Mouse (Mus musculus) myocyte (in vitro differentiated cells): ENCODE measurements at regions not wholly inside any gene's neighbourhood (a gene's known extent, or its start where the extent isn't known, plus 50 kb on each side); places are given as distances from the start of the nearest gene placed in this dataset.
A peak's percentile ranks its signal among the peaks of the same experiment; 100 is the strongest.

ENCODE experiments used
- H3K27me3 ChIP-seq: one replicate; pipeline ENCODE4 v1.6.1; 2011; ENCODE audit not compliant: control insufficient read depth, insufficient read depth, insufficient read length
- H3K36me3 ChIP-seq: one replicate; pipeline ENCODE4 v1.6.1; 2011; ENCODE audit not compliant: control insufficient read depth, insufficient read depth
- H3K4me2 ChIP-seq: one replicate; pipeline ENCODE4 v1.6.1; 2011; ENCODE audit warnings: low read depth, control low read depth
- H3K4me3 ChIP-seq: one replicate; pipeline ENCODE4 v1.5.1; 2011; ENCODE audit warnings: mild to moderate bottlenecking, control low read depth, moderate library complexity
- H3K79me2 ChIP-seq: one replicate; pipeline ENCODE4 v1.6.1; 2011; ENCODE audit not compliant: control insufficient read depth, insufficient read depth
- H3ac ChIP-seq: one replicate; pipeline ENCODE4 v1.6.1; 2011; ENCODE audit not compliant: control insufficient read depth, insufficient read length
- CEBPB ChIP-seq: IDR thresholded peaks from 2 replicates; pipeline ENCODE4 v1.6.1; 2011; ENCODE audit warnings: mild to moderate bottlenecking, moderate library complexity; ENCODE audit not compliant: poor library complexity, insufficient read depth, severe bottlenecking
- E2F4 ChIP-seq: IDR thresholded peaks from one replicate; pipeline ENCODE4 v1.6.1; 2011; ENCODE audit warnings: mild to moderate bottlenecking, control low read depth, moderate library complexity; ENCODE audit not compliant: insufficient read depth
- MAX ChIP-seq: IDR thresholded peaks from one replicate; pipeline ENCODE4 v1.6.1; 2011; ENCODE audit warnings: low read depth, mild to moderate bottlenecking, control low read depth
- MYOD1 ChIP-seq, 3 experiments: IDR thresholded peaks; one replicate each; pipeline ENCODE4 v1.6.1; 2011; ENCODE audit warnings: control low read depth in 2 of 3, low read depth in 2 of 3, mild to moderate bottlenecking in 2 of 3, moderate library complexity in 1 of 3; ENCODE audit not compliant: insufficient read length in 2 of 3, control insufficient read depth in 1 of 3
- MYOG ChIP-seq, 3 experiments: IDR thresholded peaks; one replicate each; pipeline ENCODE4 v1.6.1; 2011; ENCODE audit warnings: control low read depth in 2 of 3, low read depth in 2 of 3, mild to moderate bottlenecking in 2 of 3; ENCODE audit not compliant: insufficient read length in 2 of 3, control insufficient read depth in 1 of 3, insufficient read depth in 1 of 3
- POLR2A ChIP-seq: IDR thresholded peaks from one replicate; pipeline ENCODE4 v1.6.1; 2011; ENCODE audit warnings: low read depth, mild to moderate bottlenecking, control low read depth, moderate library complexity; ENCODE audit not compliant: insufficient read length
- POLR2AphosphoS2 ChIP-seq: IDR thresholded peaks from one replicate; pipeline ENCODE4 v1.6.1; 2011; ENCODE audit warnings: low read depth, control low read depth; ENCODE audit not compliant: insufficient read length
- REST ChIP-seq: IDR thresholded peaks from one replicate; pipeline ENCODE4 v1.6.1; 2011; ENCODE audit warnings: mild to moderate bottlenecking, control low read depth, moderate library complexity; ENCODE audit not compliant: insufficient read depth, insufficient read length
- SRF ChIP-seq: IDR thresholded peaks from one replicate; pipeline ENCODE4 v1.6.1; 2011; ENCODE audit warnings: low read depth; ENCODE audit not compliant: control insufficient read depth, insufficient read length
- TCF12 ChIP-seq: IDR thresholded peaks from one replicate; pipeline ENCODE4 v1.6.1; 2011; ENCODE audit warnings: mild to moderate bottlenecking, control low read depth; ENCODE audit not compliant: poor library complexity, insufficient read depth, severe bottlenecking
- TCF3 ChIP-seq: IDR thresholded peaks from one replicate; pipeline ENCODE4 v1.6.1; 2011; ENCODE audit warnings: low read depth, control low read depth; ENCODE audit not compliant: insufficient read length
- USF1 ChIP-seq: IDR thresholded peaks from one replicate; pipeline ENCODE4 v1.6.1; 2011; ENCODE audit warnings: low read depth, mild to moderate bottlenecking, control low read depth, moderate library complexity

- Histone ChIP-seq H3K27me3 (no peaks in the 10 kb centered on the region), H3K79me2 (no peaks in the 10 kb centered on the region), H3K4me2 (no peak overlapping the region), H3K36me3 (no peaks in the 10 kb centered on the region), H3K4me3 (no peak overlapping the region), H3ac (no peak overlapping the region)
- TF ChIP-seq E2F4, result no peak
Measured at GRCm38 (mm10) chr14:76617447-76617846, 60.8 kb upstream of the Serp2 start.

GRCm38 (mm10) chr14:76616367-76616683, 59.6 kb upstream of the Serp2 start:
- H3K4me3 ChIP-seq, result no peak overlapping the region
- peak overlapping the region; percentile 40 for H3K4me2 ChIP-seq
- no peaks in the 10 kb centered on the region for H3K79me2 ChIP-seq
- TF ChIP-seq CEBPB, result peak; percentile 50; the same call in 1 of the 2 replicates
- no peak for TF ChIP-seq REST
- H3K27me3 ChIP-seq, result no peaks in the 10 kb centered on the region
- H3ac ChIP-seq, result no peak overlapping the region
- H3K36me3 ChIP-seq, result no peaks in the 10 kb centered on the region

- Histone ChIP-seq H3K4me3 (no peak overlapping the region), H3ac (no peak overlapping the region), H3K79me2 (no peaks in the 10 kb centered on the region), H3K27me3 (no peaks in the 10 kb centered on the region), H3K36me3 (no peaks in the 10 kb centered on the region), H3K4me2 (peak overlapping the region; percentile 40)
- TF ChIP-seq TCF12 (no peak), E2F4 (no peak), SRF (no peak)
Measured at GRCm38 (mm10) chr14:76615603-76616366, 59.1 kb upstream of the Serp2 start.

GRCm38 (mm10) chr14:76615182-76615581, 58.5 kb upstream of the Serp2 start:
- TF ChIP-seq REST, result no peak
- TF ChIP-seq TCF12, result no peak
- TF ChIP-seq MAX, result no peak
- TF ChIP-seq TCF3, result no peak
- no peak for TF ChIP-seq MYOD1 (IDR thresholded peaks at IDR 0.05; ENCODE audit: control insufficient read depth in 1 of 3, insufficient read length in 2 of 3, low read depth in 2 of 3)
- no peak for TF ChIP-seq USF1
- TF ChIP-seq CEBPB, result no peak
- no peak for TF ChIP-seq POLR2AphosphoS2
- no peak for TF ChIP-seq MYOG (IDR thresholded peaks at IDR 0.05; ENCODE audit: control insufficient read depth in 1 of 3, insufficient read depth in 1 of 3, insufficient read length in 2 of 3, low read depth in 2 of 3)
- no peak for TF ChIP-seq SRF
- no peak for TF ChIP-seq POLR2A
- H3ac ChIP-seq, result no peak overlapping the region
- H3K36me3 ChIP-seq, result no peaks in the 10 kb centered on the region
- no peak overlapping the region for H3K4me2 ChIP-seq
- no peak overlapping the region for H3K4me3 ChIP-seq
- no peaks in the 10 kb centered on the region for H3K27me3 ChIP-seq
- H3K79me2 ChIP-seq, result no peaks in the 10 kb centered on the region

DNA sequence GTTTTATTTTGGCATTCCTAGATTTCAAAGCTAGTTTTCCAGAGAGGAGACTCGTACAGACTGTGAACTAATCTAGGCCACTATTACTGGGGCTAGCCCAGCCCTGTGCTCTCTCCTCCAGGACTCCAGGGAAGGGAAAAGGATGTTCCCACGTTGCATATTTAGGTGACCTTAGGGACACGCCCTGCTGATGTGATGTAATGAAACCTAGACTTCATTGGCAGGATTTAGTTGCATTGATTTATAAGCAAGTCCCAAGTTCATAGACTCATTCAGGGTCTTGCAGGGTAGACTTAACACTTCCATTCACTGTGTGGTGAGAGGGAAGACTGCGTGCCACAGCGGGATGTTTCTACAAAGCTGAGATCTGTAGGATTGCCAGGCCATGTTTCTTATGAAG, 58.0 kb upstream of the Serp2 start:
- no peak overlapping the region for H3K4me3 ChIP-seq
- H3K27me3 ChIP-seq, result no peaks in the 10 kb centered on the region
- H3K36me3 ChIP-seq, result no peaks in the 10 kb centered on the region

More for the DNA sequence above, 58.0 kb upstream of the Serp2 start:
- Histone ChIP-seq H3K4me2 (no peak overlapping the region), H3K79me2 (no peaks in the 10 kb centered on the region), H3ac (no peak overlapping the region)
- TF ChIP-seq MYOG (IDR thresholded peaks at IDR 0.05; ENCODE audit: control insufficient read depth in 1 of 3, insufficient read depth in 1 of 3, insufficient read length in 2 of 3, low read depth in 2 of 3), result no peak
- no peak for TF ChIP-seq SRF
- TF ChIP-seq CEBPB, result no peak
- no peak for TF ChIP-seq E2F4
- TF ChIP-seq POLR2A, result no peak
- no peak for TF ChIP-seq TCF12
- TF ChIP-seq POLR2AphosphoS2, result no peak
- no peak for TF ChIP-seq TCF3
- TF ChIP-seq MAX, result no peak
- TF ChIP-seq USF1, result no peak
- TF ChIP-seq MYOD1 (IDR thresholded peaks at IDR 0.05; ENCODE audit: control insufficient read depth in 1 of 3, insufficient read length in 2 of 3, low read depth in 2 of 3), result no peak
- no peak for TF ChIP-seq REST
